Mouse (Mus musculus) embryonic facial prominence, embryonic 11.5 days (tissue): ENCODE data around the gene Zfp148. TPM values are rescaled to one million over a fixed set of nuclear protein-coding genes. Genes with fewer than 3 reads are reported as not detected.

ENCODE experiments used
- ATAC-seq: fragments of 200-750 bp; cut with Nextera tagmentation; replicated peaks from 2 replicates; pipeline ENCODE4 v1.8.0; 2017; ENCODE audit warnings: low read depth; ENCODE audit not compliant: insufficient number of reproducible peaks, low FRiP score, low TSS enrichment
- DNase-seq: peaks from one replicate; pipeline ENCODE4 v3.0.0-alpha.2; 2015; ENCODE audit warnings: low spot score
- H3K27ac ChIP-seq: fragments of 300-500 bp; sonication (generic); replicated peaks from 2 replicates; pipeline ENCODE4 v1.5.1; 2014; ENCODE audit warnings: mild to moderate bottlenecking, low read depth, low read length, control low read depth
- H3K27me3 ChIP-seq: fragments of 300-500 bp; sonication (generic); 2 replicates; pipeline ENCODE4 v1.6.1; 2014; ENCODE audit warnings: mild to moderate bottlenecking, low read length, moderate library complexity, mixed read lengths; ENCODE audit not compliant: control insufficient read depth, insufficient read depth
- H3K36me3 ChIP-seq: fragments of 300-500 bp; sonication (generic); replicated peaks from 2 replicates; pipeline ENCODE4 v1.6.1; 2014; ENCODE audit warnings: low read depth, mild to moderate bottlenecking, low read length, moderate library complexity, mixed read lengths; ENCODE audit not compliant: control insufficient read depth, insufficient read depth
- H3K4me1 ChIP-seq: fragments of 300-500 bp; sonication (generic); 2 replicates; pipeline ENCODE4 v1.6.1; 2014; ENCODE audit warnings: low read length, mixed read lengths; ENCODE audit not compliant: control insufficient read depth, insufficient read depth
- H3K4me2 ChIP-seq: fragments of 300-500 bp; sonication (generic); 2 replicates; pipeline ENCODE4 v1.6.1; 2014; ENCODE audit warnings: low read depth, mild to moderate bottlenecking, control low read depth, low read length, moderate library complexity
- H3K4me3 ChIP-seq: fragments of 300-500 bp; sonication (generic); 2 replicates; pipeline ENCODE4 v1.5.1; 2014; ENCODE audit warnings: low read depth, low read length, control low read depth
- H3K9ac ChIP-seq: fragments of 300-500 bp; sonication (generic); replicated peaks from 2 replicates; pipeline ENCODE4 v1.6.1; 2014; ENCODE audit warnings: mild to moderate bottlenecking, control low read depth, low read length
- H3K9me3 ChIP-seq: fragments of 300-500 bp; sonication (generic); replicated peaks from 2 replicates; pipeline ENCODE4 v1.6.1; 2016; ENCODE audit warnings: mild to moderate bottlenecking, low read length, inconsistent platforms, mixed read lengths; ENCODE audit not compliant: control insufficient read depth
- WGBS: fragments of 180-500 bp; shearing (Covaris S2); extraction: QIAGEN DNeasy Blood & Tissue Kit; methylation state at CpG from one replicate; pipeline ENCODE4 v1.1.7; 2014; 5-methylcytosine and 5-hydroxymethylcytosine counted together
- polyA plus RNA-seq: library from polyadenylated mRNA; unstranded; fragments of >200 nt; fragmentation: Nextera tagmentation; extraction: Ambion mirVana; gene quantifications from 2 replicates; pipeline ENCODE4 v1.2.1, GENCODE M21; 2014

The Zfp148 gene
- polyA plus RNA-seq, 1 experiment from 2014 or later = 52.9 TPM

DNA sequence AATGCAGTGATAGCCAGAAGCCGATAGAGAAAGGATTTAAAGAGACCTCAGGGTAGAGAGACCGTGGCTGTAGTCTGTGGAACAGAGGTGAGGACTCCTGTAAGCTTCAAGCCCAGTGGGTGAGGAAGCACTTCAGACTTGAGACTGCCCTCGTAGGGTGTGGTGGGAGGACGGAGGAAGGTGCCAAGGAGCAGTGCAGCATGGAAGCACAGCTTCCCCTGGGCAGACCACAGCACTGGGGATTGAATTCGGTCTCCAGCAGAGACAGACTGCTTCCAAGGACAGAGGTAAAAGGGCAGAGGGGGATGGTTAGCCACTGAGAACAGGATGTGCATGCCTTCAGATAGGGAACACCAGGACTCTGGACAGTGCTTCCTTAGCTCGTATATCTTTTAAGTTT is 86.8 kb downstream of the Zfp148 start:
- H3K27ac ChIP-seq = no peak overlapping the region
- ATAC-seq = no peak
- no peaks in the 10 kb centered on the region for H3K4me1 ChIP-seq
- H3K36me3 ChIP-seq = no peaks in the 10 kb centered on the region
- H3K4me2 ChIP-seq = no peak overlapping the region
- H3K27me3 ChIP-seq = no peaks in the 10 kb centered on the region
- no peaks in the 10 kb centered on the region for H3K9me3 ChIP-seq
- no peak for DNase-seq
- H3K4me3 ChIP-seq = no peak overlapping the region
- no peak overlapping the region for H3K9ac ChIP-seq
- 65% methylated on average over 6 of the region's 6 CpGs for WGBS

DNA sequence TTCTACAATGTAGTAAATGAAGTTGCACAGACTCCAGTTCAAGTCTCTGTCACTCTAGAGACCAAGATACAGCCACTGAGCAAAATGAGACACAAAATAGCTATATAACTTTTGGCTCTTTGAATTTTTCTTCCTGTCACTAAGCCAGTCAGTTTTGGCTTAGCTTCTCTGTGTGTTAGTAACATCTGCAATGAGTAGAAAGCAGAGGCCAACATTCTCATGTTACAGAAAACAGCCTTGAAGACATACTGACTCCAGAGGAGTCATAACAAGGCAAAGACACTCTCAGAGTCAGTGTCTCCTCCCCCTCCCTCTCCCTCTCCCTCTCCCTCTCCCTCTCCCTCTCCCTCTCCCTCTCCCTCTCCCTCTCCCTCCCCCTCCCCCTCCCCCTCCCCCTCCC is 89.3 kb downstream of the Zfp148 start:
- H3K36me3 ChIP-seq = no peaks in the 10 kb centered on the region
- DNase-seq = peak; percentile 54
- ATAC-seq = no peak
- H3K9me3 ChIP-seq = no peaks in the 10 kb centered on the region
- no peaks in the 10 kb centered on the region for H3K4me1 ChIP-seq
- no peak overlapping the region for H3K27ac ChIP-seq
- H3K4me2 ChIP-seq = no peak overlapping the region
- H3K4me3 ChIP-seq = no peak overlapping the region
- no peaks in the 10 kb centered on the region for H3K27me3 ChIP-seq
- H3K9ac ChIP-seq = no peak overlapping the region

DNA sequence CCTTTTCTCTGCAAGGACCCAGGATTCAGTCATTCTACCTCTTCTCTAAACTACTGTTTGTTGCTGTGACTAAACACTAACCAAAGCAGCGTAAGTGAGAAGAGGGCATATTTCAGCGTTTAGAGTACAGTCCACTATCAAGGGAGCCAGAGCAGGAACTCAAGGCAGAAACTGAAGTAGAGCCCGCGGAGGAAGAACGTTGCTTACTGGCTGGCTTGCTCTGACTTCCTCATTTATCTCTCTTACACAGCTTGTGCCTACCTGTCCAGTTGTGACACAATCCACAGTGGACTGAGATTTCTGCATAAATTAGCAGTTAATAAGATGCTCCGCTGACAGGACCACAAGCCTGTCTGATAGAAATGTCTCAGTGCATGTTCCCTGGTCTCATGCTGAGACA is 93.7 kb downstream of the Zfp148 start:
- DNase-seq (no peak), ATAC-seq (no peak)
- 96% methylated on average over 6 of the region's 6 CpGs for WGBS
- no peaks in the 10 kb centered on the region for H3K9me3 ChIP-seq
- H3K27me3 ChIP-seq = no peaks in the 10 kb centered on the region
- no peaks in the 10 kb centered on the region for H3K4me1 ChIP-seq
- no peak overlapping the region for H3K27ac ChIP-seq
- H3K36me3 ChIP-seq = no peaks in the 10 kb centered on the region; the same call in 1 of the 2 replicates
- H3K4me3 ChIP-seq = no peak overlapping the region
- H3K4me2 ChIP-seq = no peak overlapping the region
- no peak overlapping the region for H3K9ac ChIP-seq

DNA sequence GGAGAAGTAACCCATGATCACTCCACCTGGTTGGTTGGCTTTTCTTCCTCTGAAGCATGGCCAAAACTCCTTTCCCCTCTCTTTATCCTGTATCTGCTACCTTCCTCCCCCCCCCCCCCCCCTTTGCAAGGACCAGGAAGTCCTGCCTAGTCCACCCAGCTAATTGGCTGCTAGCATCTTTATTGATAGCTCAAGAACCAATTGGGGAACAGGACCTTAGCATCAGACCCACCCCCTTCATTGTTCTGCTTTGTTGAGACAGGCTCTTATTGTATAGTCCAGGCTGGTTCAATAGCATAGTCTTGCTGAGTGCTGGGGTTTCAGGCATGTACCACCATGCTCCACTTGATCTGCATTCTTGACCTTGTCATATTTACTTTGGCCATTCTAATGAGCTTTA is 99.3 kb downstream of the Zfp148 start:
- DNase-seq (no peak), ATAC-seq (no peak)
- Histone ChIP-seq H3K27ac (no peak overlapping the region), H3K36me3 (no peaks in the 10 kb centered on the region; the same call in 1 of the 2 replicates), H3K4me1 (no peaks in the 10 kb centered on the region), H3K9ac (no peak overlapping the region), H3K4me3 (no peak overlapping the region), H3K4me2 (no peak overlapping the region), H3K27me3 (no peaks in the 10 kb centered on the region), H3K9me3 (no peaks in the 10 kb centered on the region)

DNA sequence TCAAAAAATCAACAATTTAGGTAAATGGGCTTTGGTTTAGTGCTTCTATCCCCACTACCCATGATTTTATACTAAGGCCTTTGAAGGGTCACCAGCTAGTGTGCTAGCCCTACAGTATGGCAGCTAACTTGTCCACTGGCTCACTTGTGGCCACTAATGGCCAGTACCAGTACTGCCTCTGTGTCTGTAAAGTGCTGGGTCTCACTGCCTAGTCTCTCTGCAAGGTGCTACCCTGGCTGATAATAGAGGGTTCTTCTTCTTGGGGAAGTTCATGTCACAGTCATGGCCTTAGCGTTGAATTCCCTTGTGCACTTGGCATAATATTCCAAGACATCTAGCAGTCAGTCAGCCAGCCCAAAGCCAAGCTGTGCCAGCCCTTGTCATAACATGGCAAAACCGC is 100.5 kb downstream of the Zfp148 start:
- Histone ChIP-seq H3K27ac (no peak overlapping the region), H3K9ac (no peak overlapping the region), H3K9me3 (no peaks in the 10 kb centered on the region), H3K4me2 (no peak overlapping the region), H3K4me1 (no peaks in the 10 kb centered on the region), H3K36me3 (no peaks in the 10 kb centered on the region; the same call in 1 of the 2 replicates), H3K4me3 (no peak overlapping the region), H3K27me3 (no peaks in the 10 kb centered on the region)
- 95% methylated on average over 2 of the region's 2 CpGs for WGBS
- DNase-seq = peak; percentile 32
- no peak for ATAC-seq

DNA sequence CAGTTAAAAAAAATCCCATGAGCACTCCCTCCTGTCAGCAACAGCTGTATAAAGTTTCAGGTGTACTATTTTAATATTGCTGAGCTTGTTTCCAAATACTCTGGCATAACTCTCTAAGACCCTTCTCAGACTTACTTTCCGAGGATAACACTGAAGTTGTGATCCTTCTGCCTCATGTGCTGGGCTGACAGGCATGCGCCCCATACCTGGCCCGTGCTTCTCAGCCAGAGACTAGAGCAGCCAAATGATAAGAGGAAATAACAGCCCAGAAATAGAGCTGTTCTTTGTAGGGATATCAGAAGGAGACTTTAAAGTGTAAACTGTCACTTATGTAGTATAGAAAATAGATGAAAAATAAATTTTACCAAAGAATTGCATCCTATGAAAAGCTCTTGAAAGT is 101.7 kb downstream of the Zfp148 start:
- no peak for DNase-seq

DNA sequence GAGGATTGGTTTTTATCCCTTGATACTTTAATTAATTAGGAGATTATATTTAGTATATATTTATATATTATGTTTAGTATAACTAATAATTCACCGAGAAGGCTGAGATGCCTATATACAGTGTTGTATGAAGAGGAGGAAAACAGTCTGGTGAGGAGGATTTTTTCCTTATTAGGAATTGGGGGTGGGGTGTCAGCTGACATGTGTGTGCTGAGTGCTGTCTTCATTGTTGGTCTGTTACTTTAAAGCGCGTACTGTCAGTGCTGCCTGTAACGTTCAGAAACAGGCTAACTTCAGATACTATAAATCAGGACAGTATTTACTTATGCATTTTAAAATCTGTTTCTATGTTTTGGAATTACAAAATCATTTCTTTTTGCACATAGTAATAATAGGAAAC is 107.1 kb downstream of the Zfp148 start:
- ATAC-seq (no peak), DNase-seq (no peak)
- Histone ChIP-seq H3K9me3 (no peaks in the 10 kb centered on the region), H3K4me2 (no peak overlapping the region), H3K36me3 (peaks cover 3% of the 10 kb centered on the region), H3K9ac (no peak overlapping the region), H3K4me1 (no peaks in the 10 kb centered on the region), H3K27ac (no peak overlapping the region), H3K4me3 (no peak overlapping the region), H3K27me3 (no peaks in the 10 kb centered on the region)
- WGBS = 92% methylated on average over 4 of the region's 4 CpGs

More for the DNA sequence above, 101.7 kb downstream of the Zfp148 start:
- no peaks in the 10 kb centered on the region; the same call in 1 of the 2 replicates for H3K36me3 ChIP-seq
- no peaks in the 10 kb centered on the region for H3K9me3 ChIP-seq
- no peak overlapping the region for H3K27ac ChIP-seq
- H3K4me1 ChIP-seq = no peaks in the 10 kb centered on the region
- no peak overlapping the region for H3K4me3 ChIP-seq
- no peaks in the 10 kb centered on the region for H3K27me3 ChIP-seq
- no peak overlapping the region for H3K9ac ChIP-seq
- WGBS = 88% methylated on average over 3 of the region's 3 CpGs
- H3K4me2 ChIP-seq = no peak overlapping the region
- no peak for ATAC-seq

DNA sequence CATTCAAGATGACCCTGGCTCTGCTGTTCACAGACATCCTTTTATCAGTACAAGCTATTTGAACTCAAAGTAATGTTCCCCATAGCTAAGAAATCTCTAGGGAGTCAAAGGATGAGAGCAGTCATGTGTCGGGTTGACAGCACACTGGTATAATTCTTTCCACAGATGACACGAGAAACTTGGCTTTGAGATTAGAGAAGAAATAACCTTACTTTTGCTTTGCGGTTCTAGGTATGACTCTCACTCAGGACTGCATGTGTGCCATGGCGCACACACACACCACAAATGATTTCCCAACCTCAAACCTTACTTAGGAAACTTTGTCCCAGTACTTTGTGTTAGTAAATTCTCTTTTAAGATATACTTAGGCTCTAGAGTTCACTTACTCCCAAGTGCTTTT is 113.7 kb downstream of the Zfp148 start:
- peaks cover 6% of the 10 kb centered on the region for H3K36me3 ChIP-seq
- WGBS = 94% methylated on average over 4 of the region's 4 CpGs

More for the DNA sequence above, 113.7 kb downstream of the Zfp148 start:
- ATAC-seq (no peak), DNase-seq (no peak)
- Histone ChIP-seq H3K4me2 (no peak overlapping the region), H3K27ac (no peak overlapping the region), H3K9ac (no peak overlapping the region), H3K27me3 (no peaks in the 10 kb centered on the region), H3K4me1 (no peaks in the 10 kb centered on the region), H3K9me3 (no peaks in the 10 kb centered on the region), H3K4me3 (no peak overlapping the region)
